Mouse (Mus musculus) layer of hippocampus, adult 8-10 months (tissue): ENCODE data around the gene Aifm3. TPM values are rescaled to one million over a fixed set of nuclear protein-coding genes. Genes with fewer than 3 reads are reported as not detected.
"Not testable (repeated sequence)": the region's sequence is repeated elsewhere in the genome, so short reads cannot be mapped to it uniquely, and the experiment has no call there.

ENCODE experiments used
- DNase-seq, 2 experiments: peaks; one replicate each; pipeline ENCODE4 v3.0.0; 2022; ENCODE audit warnings: low spot score in 2 of 2
- total RNA-seq, 4 experiments: library from RNA; stranded (reverse); gene quantifications; 2 replicates each; pipeline ENCODE4 v1.2.4; 2022

Gene Aifm3
- total RNA-seq, 4 experiments from 2014 or later, result 92.5 to 137 (median 109) TPM

DNA sequence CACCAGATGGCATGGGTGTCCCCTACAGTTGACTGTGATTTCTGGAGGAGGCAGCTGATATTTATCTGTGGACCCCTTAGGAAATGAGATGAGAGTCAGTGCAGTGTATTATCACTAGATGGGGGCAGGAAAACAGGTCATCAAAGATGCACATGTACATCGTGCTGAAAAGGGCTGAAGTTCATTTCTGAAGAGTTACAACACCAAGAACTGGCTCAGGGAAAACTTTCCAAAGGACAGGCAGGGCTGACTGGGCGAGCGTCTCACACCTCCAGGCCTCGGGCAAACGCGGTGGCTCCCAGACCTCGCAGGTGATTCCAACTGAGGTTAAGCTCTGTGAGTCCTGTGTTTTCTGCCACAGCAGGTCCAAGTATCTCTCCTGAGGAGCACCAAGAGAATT lies 63.4 kb downstream of the Aifm3 start:
- DNase-seq, result no peak

DNA sequence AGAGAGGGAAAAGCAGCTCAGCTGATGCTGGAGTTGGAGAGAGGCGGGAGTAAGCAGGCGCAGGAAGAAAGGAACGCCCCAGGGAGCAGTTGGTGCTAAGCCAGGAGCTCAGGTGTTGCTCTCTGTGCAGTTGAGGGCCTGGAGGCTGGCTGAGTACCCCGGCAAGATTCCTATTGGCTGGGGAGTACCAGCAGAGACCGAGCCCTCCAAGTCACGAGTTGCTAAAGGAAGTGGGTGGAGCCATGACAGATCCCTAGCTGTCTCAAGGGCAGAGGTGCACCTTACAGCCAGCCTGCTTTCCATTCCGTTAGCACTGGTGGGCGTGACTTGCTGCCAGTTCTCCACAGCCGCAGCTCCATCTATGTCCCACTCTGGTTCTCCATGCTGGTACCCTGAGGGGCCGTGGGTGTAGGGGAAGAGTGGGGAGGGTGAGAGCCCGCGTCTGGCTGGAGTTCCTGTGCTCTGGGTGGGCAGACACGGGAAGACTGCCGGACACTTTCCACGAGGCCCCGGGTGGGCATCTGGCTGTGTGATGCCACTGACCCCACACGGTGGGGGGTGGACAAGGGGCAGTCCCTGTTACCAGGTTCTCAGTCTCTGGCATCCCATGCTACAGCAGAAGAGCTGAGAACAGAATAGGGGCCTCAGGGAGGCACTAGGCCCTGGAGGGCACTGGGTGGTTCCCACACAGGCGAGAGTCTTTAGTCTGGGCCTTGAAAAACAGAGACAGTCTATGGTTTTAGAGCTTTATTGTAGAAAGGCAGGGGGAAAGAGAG lies 64.7 kb downstream of the Aifm3 start:
- DNase-seq, result no peak

DNA sequence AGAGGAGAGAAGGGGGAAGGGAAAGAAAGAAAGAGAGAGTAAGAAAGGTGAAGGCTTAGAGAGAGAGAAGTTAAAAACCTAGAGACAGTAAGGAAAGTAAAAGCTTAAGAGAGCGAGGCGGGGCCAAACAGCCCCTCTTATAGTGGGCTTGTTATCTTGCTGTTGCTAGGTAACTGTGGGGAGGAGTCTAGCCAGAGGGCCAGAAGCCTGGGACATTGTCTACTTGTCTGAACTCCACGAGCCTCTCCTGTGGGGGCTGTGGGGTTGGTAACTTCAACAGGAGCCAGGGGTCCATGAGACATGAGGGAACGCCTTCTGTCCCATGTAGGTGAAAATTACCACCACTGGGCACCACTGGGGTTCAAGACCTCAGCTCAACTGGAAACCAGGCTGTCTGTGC lies 65.3 kb downstream of the Aifm3 start:
- DNase-seq, result not testable (repeated sequence)

GRCm38 (mm10) chr16:17556180-17556579 lies 66.8 kb downstream of the Aifm3 start:
- DNase-seq, result no peak

DNA sequence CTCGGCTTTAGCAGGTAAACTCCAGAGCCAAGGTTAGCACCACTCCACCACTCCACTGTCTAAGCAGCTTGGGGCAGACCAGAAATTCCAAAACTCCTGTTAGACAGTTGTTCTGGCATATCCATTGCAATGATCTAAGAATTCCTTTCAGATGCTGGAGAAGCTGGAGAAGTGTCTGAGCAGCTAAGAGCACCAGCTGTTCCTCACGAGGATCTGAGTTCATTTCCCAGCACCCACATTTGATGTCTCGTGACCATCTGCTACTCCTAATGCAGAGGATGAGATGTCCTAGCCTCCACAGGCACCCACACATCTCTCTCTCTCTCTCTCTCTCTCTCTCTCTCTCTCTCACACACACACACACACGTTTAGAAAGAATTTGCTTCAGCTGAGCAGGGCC lies 67.5 kb downstream of the Aifm3 start:
- DNase-seq, result no peak

Other genes starting within 250 kb of the Aifm3 start
- gene Tmem191c, start 213.5 kb upstream of the Aifm3 start, total RNA-seq, result 100 to 1,000 TPM in 2 of 4 experiments, 10 to 100 TPM in 2; 85.5 to 112 (median 94.2) TPM
- 1 to 10 TPM; 1.6 to 2.6 (median 2.2) TPM for gene Serpind1, start 158.2 kb upstream of the Aifm3 start, total RNA-seq
- 10 to 100 TPM; 19.5 to 21.6 (median 20.7) TPM for gene Snap29, start 83.6 kb upstream of the Aifm3 start, total RNA-seq
- gene Pi4ka, start 83.3 kb upstream of the Aifm3 start, total RNA-seq, result 100 to 1,000 TPM; 261 to 306 (median 301) TPM
- 10 to 100 TPM; 35.3 to 49.3 (median 38.4) TPM for gene Crkl, start 37.6 kb upstream of the Aifm3 start, total RNA-seq
- 100 to 1,000 TPM; 194 to 222 (median 203) TPM for gene Lztr1, start 19.1 kb downstream of the Aifm3 start, total RNA-seq
- gene Thap7, start 41.5 kb downstream of the Aifm3 start, total RNA-seq, result 10 to 100 TPM; 42.9 to 47.0 (median 45.1) TPM
- 1 to 10 TPM in 3 of 4 experiments, under 1 TPM in 1; 0.91 to 1.6 (median 1.4) TPM for gene Lrrc74b, start 71.6 kb downstream of the Aifm3 start, total RNA-seq
- 1 to 10 TPM; 1.2 to 1.9 (median 1.6) TPM for gene P2rx6, start 72.3 kb downstream of the Aifm3 start, total RNA-seq
- gene Slc7a4, start 93.6 kb downstream of the Aifm3 start, total RNA-seq, result 100 to 1,000 TPM in 2 of 4 experiments, 10 to 100 TPM in 2; 80.6 to 117 (median 97.4) TPM
- gene Smpd4, start 129.7 kb downstream of the Aifm3 start, total RNA-seq, result 10 to 100 TPM; 51.8 to 70.7 (median 60.0) TPM
- gene Ccdc74a, start 156.9 kb downstream of the Aifm3 start, total RNA-seq, result 10 to 100 TPM; 29.8 to 42.6 (median 41.3) TPM
- gene Med15, start 243.3 kb downstream of the Aifm3 start, total RNA-seq, result 10 to 100 TPM; 72.6 to 84.6 (median 78.3) TPM